Mouse (Mus musculus): ENCODE data around the gene Jchain. TPM values are rescaled to one million over a fixed set of nuclear protein-coding genes. Genes with fewer than 3 reads are reported as not detected.
"Not testable (repeated sequence)": the region's sequence is repeated elsewhere in the genome, so short reads cannot be mapped to it uniquely, and the experiment has no call there.

Gene Jchain
- polyA plus RNA-seq (2012; rRNA removed) = 1.9 and 2.4 TPM in 2 replicates

DNA sequence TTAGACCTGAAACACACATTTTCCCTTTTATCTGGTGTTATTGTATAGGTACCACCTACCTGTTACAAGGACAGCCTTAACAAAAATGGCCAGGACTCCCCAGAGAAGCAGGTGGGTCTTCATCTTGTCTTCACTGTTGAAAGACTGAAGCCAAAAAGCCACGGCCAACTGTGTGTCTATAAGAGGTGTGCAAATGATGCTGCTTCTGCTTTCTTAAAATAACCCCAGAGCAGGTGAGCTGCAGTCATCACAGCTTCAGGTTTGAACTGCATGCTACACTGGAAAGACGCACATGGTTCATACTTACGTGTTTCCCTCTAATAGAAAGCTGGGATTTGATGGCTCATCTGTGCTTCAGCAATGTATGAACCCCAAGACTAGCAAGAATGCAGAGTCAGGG is at the start of gene Jchain:
Gene Jchain (minus strand): TSS at position 235 of the 400 bp plus-strand sequence.
- no peak for DNase-seq (ENCODE audit: low read depth)

DNA sequence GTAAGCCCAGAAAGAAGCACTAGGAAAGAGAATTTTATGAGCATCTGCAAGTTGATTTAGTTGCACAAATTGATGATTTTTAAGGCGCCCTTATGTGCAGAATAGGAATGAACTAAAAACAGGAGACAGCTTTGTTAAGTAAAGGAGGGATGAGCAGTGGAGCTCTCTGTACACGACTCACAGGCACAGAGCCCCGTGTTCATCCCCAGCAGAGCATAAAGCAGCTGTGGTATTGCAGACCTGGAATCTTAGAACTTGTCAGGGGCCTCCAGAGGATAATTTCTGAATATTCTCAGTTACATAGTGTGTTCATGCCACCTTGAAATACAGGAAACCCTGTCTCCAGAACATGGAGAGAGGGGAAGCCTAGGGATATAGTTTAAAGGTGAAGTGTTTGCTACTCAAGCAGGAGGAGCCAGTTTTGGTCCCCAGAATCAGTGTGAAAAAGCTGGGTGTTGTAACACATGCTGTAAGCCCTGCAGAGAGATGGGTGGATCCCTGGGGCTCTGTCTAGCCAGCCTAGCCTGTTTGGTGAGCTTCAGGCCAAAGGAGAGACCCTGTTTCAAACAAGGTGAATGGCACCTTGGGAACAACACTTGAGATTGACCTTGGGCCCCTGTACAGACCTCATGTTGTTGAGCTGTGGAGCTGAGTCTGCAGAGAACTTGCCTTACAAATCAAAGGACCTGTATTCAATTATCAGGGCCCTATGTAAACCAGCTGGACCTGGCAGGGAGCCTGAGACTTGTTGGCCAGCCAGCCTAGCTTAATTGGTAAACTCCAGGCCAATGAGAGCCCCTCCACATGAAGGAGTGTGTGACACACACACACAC is 48.0 kb upstream of the Jchain start:
- DNase-seq (ENCODE audit: low read depth) = peak; percentile 66

- DNase-seq (ENCODE audit: low read depth) = no peak
These were observed 47.1 kb upstream of the Jchain start for GRCm38 (mm10) chr5:88574829-88575228.

DNA sequence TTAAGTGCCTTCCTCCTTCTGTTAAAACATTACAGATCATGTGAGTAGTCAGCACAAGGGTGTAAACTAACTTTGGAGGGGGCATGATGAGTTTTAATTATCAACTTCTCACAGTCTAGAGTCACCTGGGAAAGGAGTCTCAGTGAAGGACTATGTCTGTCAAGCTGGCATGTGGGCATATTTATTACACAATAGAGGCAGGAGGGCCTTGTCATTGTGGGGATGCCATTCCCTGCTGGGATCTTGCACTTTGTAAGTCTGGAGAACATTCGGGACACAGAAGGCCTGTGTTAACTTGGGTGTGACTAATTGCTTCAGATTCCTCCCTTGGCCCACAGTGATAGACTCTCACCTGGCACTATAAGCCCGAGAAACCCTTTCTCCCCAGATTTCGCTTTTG is 41.9 kb upstream of the Jchain start:
- DNase-seq (ENCODE audit: low read depth) = no peak

DNA sequence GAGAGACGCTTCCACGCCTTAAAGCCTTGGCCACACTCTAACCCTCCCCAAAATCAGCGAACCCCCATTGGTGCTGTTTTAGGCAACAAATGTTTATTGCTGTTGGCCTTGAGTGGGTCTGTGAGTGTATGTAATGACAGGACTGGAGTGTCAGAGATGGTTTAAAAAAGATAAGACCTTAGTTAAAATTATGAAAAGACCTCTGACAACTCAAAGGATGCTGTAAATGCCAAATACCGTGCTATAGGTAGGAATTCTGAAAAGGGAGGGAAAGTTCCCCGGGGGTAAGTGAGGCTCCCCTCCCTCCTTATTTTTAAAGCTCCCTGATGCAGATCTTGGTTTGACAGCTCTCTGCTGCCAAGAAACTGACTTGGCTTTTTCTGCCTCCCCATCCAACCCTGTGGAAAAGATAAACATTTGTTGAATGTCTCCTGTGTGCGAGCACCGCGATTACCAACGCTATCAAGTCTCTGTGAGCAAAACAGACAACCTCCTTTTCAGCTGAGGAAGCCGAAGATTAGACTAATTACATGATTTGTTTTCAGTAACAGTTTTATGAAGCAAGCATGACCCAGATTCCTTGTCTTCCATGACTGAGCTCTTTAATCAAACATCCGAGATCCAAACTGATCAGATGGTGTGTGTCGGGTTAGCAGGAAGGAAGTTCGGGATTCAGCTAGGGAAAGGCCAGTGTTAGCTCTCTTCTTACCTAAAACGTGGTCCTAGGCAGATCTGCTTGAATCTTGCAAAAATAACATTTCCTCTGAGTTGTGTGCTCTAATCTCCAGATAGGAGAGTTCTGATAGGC is 38.5 kb upstream of the Jchain start:
- DNase-seq (ENCODE audit: low read depth) = no peak

- DNase-seq (ENCODE audit: low read depth) = no peak
These were observed 37.7 kb upstream of the Jchain start for GRCm38 (mm10) chr5:88565148-88566033.

DNA sequence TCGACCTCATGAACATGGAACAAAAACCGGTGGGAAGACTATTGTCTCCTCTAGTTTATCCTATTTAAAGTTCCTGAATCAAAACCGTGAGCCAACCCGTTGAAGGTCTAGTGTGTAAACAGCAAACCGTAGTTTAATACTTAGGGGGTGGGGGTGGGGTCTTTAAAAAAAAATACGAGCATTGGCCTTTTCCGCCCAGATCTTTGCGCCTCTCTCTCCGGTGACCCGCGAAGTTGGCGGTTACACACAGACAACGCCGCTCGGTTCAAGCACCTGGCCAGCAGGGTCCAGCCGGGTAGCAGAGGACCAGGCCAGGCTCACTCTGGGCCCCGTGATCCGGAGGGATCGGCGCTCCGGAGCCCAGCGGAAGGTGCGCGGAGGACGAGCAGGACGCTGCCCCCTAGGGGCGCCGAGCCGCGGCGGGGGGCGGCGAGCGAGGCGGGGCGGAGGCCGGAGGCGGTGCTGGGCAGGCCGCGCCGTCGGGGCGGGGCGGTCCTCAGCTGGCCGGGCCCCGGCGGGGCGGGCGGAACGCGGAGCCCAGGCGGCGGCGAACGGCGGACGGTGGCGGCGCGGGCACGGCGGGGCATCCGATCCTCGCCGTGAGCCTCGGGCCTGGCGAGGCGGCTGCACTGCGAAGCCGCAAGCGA is 36.9 kb upstream of the Jchain start, which contains the start of gene Rufy3:
Gene Rufy3 (plus strand): TSS at position 540 of the 647 bp plus-strand sequence.
- no peak for DNase-seq (ENCODE audit: low read depth)

DNA sequence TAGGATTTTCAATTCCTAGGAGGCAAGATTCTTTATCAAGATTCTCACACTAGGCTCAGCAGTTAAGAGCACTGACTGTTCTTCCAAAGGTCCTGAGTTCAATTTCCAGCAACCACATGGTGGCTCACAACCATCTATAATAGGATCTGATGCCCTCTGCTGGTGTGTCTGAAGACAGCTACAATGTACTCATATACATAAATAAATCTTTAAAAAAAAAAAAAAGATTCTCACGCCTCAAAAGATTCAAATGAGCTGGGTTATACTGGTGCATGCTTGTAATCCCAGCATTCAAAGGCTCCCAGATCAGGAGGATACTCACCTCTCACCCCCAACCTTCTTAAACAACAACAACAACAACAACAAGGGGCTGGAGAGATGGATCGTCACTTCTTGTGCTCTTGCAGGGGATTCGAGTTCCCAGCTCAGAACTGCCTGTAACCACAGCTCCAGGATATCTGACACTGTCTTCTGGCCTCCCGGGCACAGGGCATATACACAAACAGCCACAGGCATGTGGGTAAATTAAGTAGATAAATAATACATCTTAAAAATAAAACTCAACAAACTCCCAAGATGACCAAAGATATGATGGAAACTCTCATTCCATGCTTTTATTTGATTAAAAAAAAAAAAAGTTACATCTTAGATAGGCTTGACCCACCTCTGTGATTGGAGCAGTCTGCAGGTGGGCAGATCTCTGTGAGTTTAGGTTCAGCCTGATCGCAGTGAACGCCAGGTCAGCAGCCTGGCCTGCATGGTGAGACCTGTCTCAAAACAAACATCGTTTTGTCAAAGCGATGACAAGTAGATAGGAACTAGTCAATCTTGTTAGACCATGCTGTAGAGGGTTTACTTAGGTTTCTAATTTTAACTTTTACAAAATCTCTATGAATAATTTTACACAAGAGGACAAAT is 35.4 kb upstream of the Jchain start:
- no peak for DNase-seq (ENCODE audit: low read depth)

GRCm38 (mm10) chr5:88561080-88561814 is 33.6 kb upstream of the Jchain start:
- DNase-seq (ENCODE audit: low read depth) = no peak

- no peak for DNase-seq (ENCODE audit: low read depth)
These were observed 31.3 kb upstream of the Jchain start for GRCm38 (mm10) chr5:88558991-88559390.

DNA sequence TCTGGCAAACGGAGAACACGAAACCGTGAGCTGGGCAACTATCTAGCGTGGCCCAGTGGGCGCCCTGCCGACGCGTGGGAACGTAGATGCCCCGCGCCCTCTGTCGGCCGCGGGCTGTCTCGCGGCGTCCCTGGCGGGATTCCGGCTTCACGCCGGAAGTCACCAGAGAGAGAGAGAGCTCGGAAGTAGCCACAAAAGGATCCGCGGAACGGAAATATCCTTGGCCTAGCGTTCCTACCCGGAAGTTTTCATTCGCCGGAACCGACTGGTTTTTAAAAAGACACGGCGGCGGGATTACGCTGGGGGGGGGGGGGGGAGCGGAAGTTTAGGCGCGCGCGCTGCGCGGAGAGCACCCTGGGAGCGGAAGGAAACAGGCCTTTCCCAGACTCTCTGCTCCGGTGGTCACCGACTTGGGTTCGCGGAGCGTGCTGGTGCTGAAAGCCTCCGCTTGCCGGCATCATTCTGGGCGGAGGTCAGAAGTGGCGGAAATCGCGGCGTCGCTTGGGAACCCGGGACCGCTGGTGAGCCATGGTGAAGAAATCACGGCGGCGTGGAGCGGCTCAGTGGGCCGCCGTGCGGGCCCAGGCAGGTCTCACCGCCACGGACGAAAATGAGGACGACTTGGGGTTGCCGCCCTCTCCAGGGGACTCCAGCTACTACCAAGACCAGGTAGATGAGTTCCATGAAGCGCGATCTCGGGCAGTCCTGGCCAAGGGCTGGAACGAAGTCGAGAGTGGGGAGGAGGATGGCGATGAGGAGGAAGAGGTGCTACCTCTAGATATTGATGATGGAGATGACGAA is 26.6 kb upstream of the Jchain start, which contains the start of gene Utp3:
Gene Utp3 (plus strand): TSS at position 377 of the 801 bp plus-strand sequence.
- DNase-seq (ENCODE audit: low read depth) = peak; percentile 87

DNA sequence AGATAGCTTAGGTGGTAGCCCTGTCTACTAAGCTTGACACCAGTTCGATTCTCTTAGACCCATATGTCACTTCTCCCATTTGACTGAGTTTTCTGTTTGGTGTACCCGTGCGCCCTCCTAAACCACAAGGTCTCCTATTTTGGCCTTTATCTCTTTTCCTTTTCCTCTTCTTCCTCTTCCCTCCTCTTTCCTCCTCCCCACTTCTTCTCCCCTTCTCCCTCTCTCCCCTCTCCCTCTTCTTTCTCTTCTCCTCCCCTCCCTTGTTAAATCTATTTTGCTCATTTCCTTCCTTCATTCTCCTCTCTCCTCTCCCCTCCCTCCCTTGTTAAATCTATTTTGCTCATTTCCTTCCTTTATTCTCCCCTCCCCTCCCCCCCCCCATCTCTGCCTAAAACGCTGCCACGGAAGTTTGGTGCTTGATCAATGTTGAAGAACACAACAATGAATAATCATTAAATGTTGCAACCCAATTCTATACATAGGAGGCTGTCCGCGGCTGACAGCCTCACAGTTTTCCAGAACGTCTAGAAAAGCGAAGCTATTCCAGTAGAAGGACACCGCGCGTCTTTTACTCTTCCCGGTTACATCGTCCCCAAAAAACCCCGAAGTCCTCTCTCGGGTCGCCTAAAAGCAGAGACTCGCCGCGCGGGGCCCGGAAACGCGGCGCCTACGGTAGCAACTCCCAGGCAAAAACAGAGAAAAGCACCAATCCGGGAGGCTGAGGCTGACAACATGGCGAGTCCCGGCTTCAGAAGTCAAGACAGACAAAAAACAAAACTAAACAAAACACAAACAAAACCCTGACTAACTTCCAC is 25.8 kb upstream of the Jchain start:
- DNase-seq (ENCODE audit: low read depth) = no peak

GRCm38 (mm10) chr5:88545536-88545935 is 17.8 kb upstream of the Jchain start:
- DNase-seq (ENCODE audit: low read depth) = no peak

GRCm38 (mm10) chr5:88544411-88544810 is 16.7 kb upstream of the Jchain start:
- DNase-seq (ENCODE audit: low read depth) = not testable (repeated sequence)

DNA sequence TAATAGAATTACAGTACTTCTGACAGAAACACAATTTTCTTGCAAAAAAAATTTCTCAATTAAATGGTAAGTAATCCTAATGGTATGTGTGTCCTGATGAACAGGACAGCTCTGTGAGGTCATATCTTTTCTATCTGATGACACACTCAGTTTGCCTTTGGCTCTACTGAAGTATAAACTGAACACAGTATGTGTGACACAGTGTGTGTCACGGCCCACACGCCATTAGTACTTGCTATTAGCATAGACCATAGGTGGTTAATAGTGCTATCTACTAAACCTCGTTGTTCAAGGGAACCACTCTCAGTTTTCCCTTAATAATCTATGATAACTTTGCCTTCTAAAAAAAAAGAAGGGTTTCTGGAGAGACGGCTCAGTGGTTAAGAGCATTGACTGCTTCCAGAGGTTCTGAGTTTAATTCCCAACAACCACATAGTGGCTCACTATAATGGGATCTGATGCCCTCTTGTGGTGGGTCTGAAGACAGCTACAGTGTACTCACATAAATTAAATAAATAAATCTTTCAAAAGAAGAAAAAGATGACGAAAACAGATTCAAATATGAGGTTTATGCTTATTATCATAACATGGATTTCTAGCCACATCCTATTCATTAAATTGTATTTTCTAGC is 15.1 kb upstream of the Jchain start:
- DNase-seq (ENCODE audit: low read depth) = no peak

GRCm38 (mm10) chr5:88540845-88541244 is 13.2 kb upstream of the Jchain start:
- DNase-seq (ENCODE audit: low read depth) = no peak

DNA sequence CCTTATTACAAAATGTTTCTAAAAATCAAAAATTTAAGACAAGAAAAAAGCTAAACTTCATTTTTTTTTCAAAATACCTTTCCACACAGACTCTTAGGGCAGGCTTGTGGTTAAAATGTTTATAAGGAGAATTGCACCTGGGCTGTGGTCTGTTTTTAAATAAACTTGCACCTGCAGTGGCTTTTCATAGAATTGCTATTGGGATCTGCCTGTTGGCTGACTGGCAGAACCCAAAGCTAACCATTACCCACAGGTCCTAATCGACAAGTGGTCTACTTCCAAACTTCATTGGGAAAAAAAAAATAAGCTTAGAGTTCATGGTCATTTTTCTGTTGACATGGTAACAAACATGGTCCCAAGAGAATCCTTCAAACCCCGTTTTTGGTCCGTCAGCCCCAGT is 7.0 kb upstream of the Jchain start:
- DNase-seq (ENCODE audit: low read depth) = no peak
